Mouse (Mus musculus): ENCODE data around the gene Hist2h2ab. TPM values are rescaled to one million over a fixed set of nuclear protein-coding genes. Genes with fewer than 3 reads are reported as not detected.
"Not testable (repeated sequence)": the region's sequence is repeated elsewhere in the genome, so short reads cannot be mapped to it uniquely, and the experiment has no call there.

The Hist2h2ab gene
- polyA plus RNA-seq, 1 experiment from 2014 or later, result 2.6 TPM

DNA sequence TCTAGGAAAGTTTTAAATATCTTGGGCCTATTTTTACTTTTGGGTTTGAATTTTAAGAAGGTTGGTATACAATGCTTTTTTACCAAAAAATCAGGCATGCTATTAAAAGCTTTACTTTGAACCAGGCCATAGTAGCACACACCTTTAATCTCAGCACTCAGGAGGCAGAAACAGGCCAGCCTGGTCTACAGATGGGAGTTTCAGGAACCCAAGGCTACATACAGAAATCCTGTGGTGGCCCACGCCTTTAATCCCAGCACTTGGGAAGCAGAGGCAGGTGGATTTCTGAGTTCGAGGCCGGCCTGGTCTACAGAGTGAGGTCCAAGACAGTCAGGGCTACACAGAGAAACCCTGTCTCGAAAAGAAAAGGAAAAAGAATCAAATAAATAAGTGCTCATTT is 47.9 kb downstream of the Hist2h2ab start:
- Histone ChIP-seq H3K27ac (ENCODE audit: low read length) (peak overlapping the region; percentile 95), H3K4me1 (ENCODE audit: control insufficient read depth, insufficient read depth, low read length) (peaks cover 11% of the 10 kb centered on the region), H3K9me3 (ENCODE audit: control insufficient read depth, low read depth, low read length) (no peaks in the 10 kb centered on the region), H3K4me3 (ENCODE audit: low read depth, low read length) (no peak overlapping the region), H3K9ac (replicated peaks; ENCODE audit: low read depth, low read length) (0 out of 2 replicates have a peak overlapping the region, but pooled peaks have one; percentile 25), H3K27me3 (ENCODE audit: control insufficient read depth, insufficient read depth, low read length) (no peaks in the 10 kb centered on the region), H3K4me2 (replicated peaks; ENCODE audit: low read depth, low read length) (peak overlapping the region; percentile 47), H3K36me3 (ENCODE audit: control insufficient read depth, insufficient read depth, low read length) (no peaks in the 10 kb centered on the region)
- 68% methylated on average over 4 of the region's 4 CpGs for WGBS
- no peak for ATAC-seq (ENCODE audit: insufficient number of reproducible peaks, insufficient read depth, low FRiP score, low read depth)

DNA sequence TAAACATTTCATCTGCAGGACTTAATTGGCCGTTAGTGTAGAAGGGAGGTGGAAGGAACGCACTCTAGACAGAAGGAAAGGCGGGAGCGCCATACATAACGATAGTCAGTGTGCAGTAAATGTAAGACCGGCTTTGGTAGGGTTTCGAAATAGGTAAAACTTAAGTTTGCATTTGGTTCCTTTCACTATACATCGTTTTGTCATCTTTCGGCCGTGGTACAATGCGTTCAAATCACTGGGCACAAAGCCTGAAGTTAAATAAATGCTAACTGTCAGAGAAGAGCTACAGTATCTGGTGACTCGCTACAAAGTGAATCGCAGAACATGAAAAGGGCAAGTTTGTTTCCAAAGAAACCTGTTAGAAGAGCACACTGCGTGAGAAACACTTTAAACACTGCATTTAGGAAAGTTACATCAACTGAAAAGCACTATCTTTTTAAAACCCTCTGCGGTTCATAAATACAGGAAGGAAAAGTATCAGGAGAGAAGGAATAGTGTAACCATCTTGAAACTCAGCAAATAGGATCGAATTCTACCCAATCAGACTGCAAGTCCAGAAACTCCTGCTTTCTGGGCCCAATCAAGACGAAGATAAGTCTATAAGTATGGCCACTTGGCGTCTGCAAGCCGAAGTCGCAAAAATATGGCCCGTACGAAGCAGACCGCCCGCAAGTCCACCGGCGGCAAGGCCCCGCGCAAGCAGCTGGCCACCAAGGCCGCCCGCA is 48.5 kb downstream of the Hist2h2ab start, which contains the start of gene Hist2h3b:
Gene Hist2h3b, plus strand, starts transcription at position 604 of the 725 bp plus-strand sequence.
- Histone ChIP-seq H3K36me3 (ENCODE audit: control insufficient read depth, insufficient read depth, low read length) (no peaks in the 10 kb centered on the region), H3K4me2 (replicated peaks; ENCODE audit: low read depth, low read length) (peak within 1 kb of the TSS; percentile 82), H3K27me3 (ENCODE audit: control insufficient read depth, insufficient read depth, low read length) (no peaks in the 10 kb centered on the region), H3K4me3 (ENCODE audit: low read depth, low read length) (peak within 1 kb of the TSS; percentile 47), H3K9ac (replicated peaks; ENCODE audit: low read depth, low read length) (peak within 1 kb of the TSS; percentile 61; the same call in 1 of the 2 replicates), H3K27ac (ENCODE audit: low read length) (peak within 1 kb of the TSS; percentile 95), H3K4me1 (ENCODE audit: control insufficient read depth, insufficient read depth, low read length) (peaks cover 11% of the 10 kb centered on the region), H3K9me3 (ENCODE audit: control insufficient read depth, low read depth, low read length) (no peaks in the 10 kb centered on the region)
- 13% methylated on average over 28 of the region's 30 CpGs for WGBS
- ATAC-seq (ENCODE audit: insufficient number of reproducible peaks, insufficient read depth, low FRiP score, low read depth), result peak; percentile 75

DNA sequence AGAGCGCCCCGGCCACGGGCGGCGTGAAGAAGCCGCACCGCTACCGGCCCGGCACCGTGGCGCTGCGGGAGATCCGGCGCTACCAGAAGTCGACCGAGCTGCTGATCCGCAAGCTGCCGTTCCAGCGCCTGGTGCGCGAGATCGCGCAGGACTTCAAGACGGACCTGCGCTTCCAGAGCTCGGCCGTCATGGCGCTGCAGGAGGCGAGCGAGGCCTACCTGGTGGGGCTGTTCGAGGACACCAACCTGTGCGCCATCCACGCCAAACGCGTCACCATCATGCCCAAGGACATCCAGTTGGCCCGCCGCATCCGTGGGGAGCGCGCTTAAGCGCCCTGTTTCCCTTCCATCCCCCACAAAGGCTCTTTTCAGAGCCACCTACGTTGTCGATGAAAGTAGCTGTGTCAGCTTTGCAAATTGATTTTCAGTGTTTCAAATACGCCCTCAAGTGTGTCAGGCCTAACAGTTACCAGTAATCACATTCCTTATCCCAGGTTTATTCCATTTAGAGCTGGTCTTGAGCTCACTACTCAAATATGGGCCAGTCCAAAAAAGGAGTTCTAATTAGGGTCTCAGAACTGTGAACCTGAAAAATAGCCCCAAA is 49.2 kb downstream of the Hist2h2ab start:
- Histone ChIP-seq H3K27ac (ENCODE audit: low read length) (peak overlapping the region; percentile 95), H3K4me1 (ENCODE audit: control insufficient read depth, insufficient read depth, low read length) (peaks cover 11% of the 10 kb centered on the region), H3K4me2 (replicated peaks; ENCODE audit: low read depth, low read length) (peak overlapping the region; percentile 47), H3K9ac (replicated peaks; ENCODE audit: low read depth, low read length) (peak overlapping the region; percentile 61; the same call in 1 of the 2 replicates), H3K4me3 (ENCODE audit: low read depth, low read length) (peak overlapping the region; percentile 31)
- WGBS, result under 1% methylated on average over 12 of the region's 44 CpGs
- H3K9me3 ChIP-seq (ENCODE audit: control insufficient read depth, low read depth, low read length); H3K36me3 ChIP-seq (ENCODE audit: control insufficient read depth, insufficient read depth, low read length); H3K27me3 ChIP-seq (ENCODE audit: control insufficient read depth, insufficient read depth, low read length): not testable (repeated sequence)
- peak; percentile 26; the same call in 1 of the 2 replicates for ATAC-seq (ENCODE audit: insufficient number of reproducible peaks, insufficient read depth, low FRiP score, low read depth)

Small RNA genes within 50 kb of the gene (microRNA-seq; reads per million reads assigned to microRNA genes)
- gene Gm44492 (not detected), gene Gm47311 (not detected), gene Gm47313 (not detected)

Other genes starting within 250 kb of the Hist2h2ab start
- 31.3 and 36.3 TPM in 2 replicates for gene Plekho1, start 223.9 kb upstream of the Hist2h2ab start, polyA plus RNA-seq (2014; fragmentation: Nextera tagmentation; extraction: Ambion mirVana)
- 22.5 and 26.8 TPM in 2 replicates for gene Vps45, start 161.4 kb upstream of the Hist2h2ab start, polyA plus RNA-seq (2014; fragmentation: Nextera tagmentation; extraction: Ambion mirVana)
- gene Otud7b, start 115.3 kb upstream of the Hist2h2ab start, polyA plus RNA-seq (2014; fragmentation: Nextera tagmentation; extraction: Ambion mirVana), result 13.9 and 16.2 TPM in 2 replicates
- 20.8 and 24.6 TPM in 2 replicates for gene Mtmr11, start 57.9 kb upstream of the Hist2h2ab start, polyA plus RNA-seq (2014; fragmentation: Nextera tagmentation; extraction: Ambion mirVana)
- gene Sf3b4, start 47.5 kb upstream of the Hist2h2ab start, polyA plus RNA-seq (2014; fragmentation: Nextera tagmentation; extraction: Ambion mirVana), result 161 and 166 TPM in 2 replicates
- gene Sv2a, start 38.7 kb upstream of the Hist2h2ab start, polyA plus RNA-seq (2014; fragmentation: Nextera tagmentation; extraction: Ambion mirVana), result 5.7 and 6.5 TPM in 2 replicates
- 52.7 and 61.3 TPM in 2 replicates for gene Bola1, start 156 bp upstream of the Hist2h2ab start, polyA plus RNA-seq (2014; fragmentation: Nextera tagmentation; extraction: Ambion mirVana)
- 7.6 and 8.8 TPM in 2 replicates for gene Hist2h2ac, start 1.0 kb downstream of the Hist2h2ab start, polyA plus RNA-seq (2014; fragmentation: Nextera tagmentation; extraction: Ambion mirVana)
- gene Hist2h2be, start 1.3 kb downstream of the Hist2h2ab start, polyA plus RNA-seq (2014; fragmentation: Nextera tagmentation; extraction: Ambion mirVana), result 9.7 and 9.8 TPM in 2 replicates
- gene Hist2h3c2, start 19.3 kb downstream of the Hist2h2ab start, polyA plus RNA-seq (2014; fragmentation: Nextera tagmentation; extraction: Ambion mirVana), result 4.9 and 6.2 TPM in 2 replicates
- gene Hist2h2aa2, start 20.4 kb downstream of the Hist2h2ab start, polyA plus RNA-seq (2014; fragmentation: Nextera tagmentation; extraction: Ambion mirVana), result 54.1 and 54.7 TPM in 2 replicates
- gene Hist2h2aa1, start 25.6 kb downstream of the Hist2h2ab start, polyA plus RNA-seq (2014; fragmentation: Nextera tagmentation; extraction: Ambion mirVana), result 12.3 and 17.2 TPM in 2 replicates
- gene Hist2h3c1, start 26.8 kb downstream of the Hist2h2ab start, polyA plus RNA-seq (2014; fragmentation: Nextera tagmentation; extraction: Ambion mirVana), result 1.4 and 3.0 TPM in 2 replicates
- 9.6 and 15.0 TPM in 2 replicates for gene Hist2h4, start 43.4 kb downstream of the Hist2h2ab start, polyA plus RNA-seq (2014; fragmentation: Nextera tagmentation; extraction: Ambion mirVana)
- 68.9 and 80.2 TPM in 2 replicates for gene Hist2h3b, start 48.8 kb downstream of the Hist2h2ab start, polyA plus RNA-seq (2014; fragmentation: Nextera tagmentation; extraction: Ambion mirVana)
- 20.5 and 23.7 TPM in 2 replicates for gene Hist2h2bb, start 49.9 kb downstream of the Hist2h2ab start, polyA plus RNA-seq (2014; fragmentation: Nextera tagmentation; extraction: Ambion mirVana)
- 3.0 and 3.8 TPM in 2 replicates for gene Fcgr1, start 74.1 kb downstream of the Hist2h2ab start, polyA plus RNA-seq (2014; fragmentation: Nextera tagmentation; extraction: Ambion mirVana)
- not detected in 2 replicates for gene BC107364, start 232.4 kb downstream of the Hist2h2ab start, polyA plus RNA-seq (2014; fragmentation: Nextera tagmentation; extraction: Ambion mirVana)

Measured in stomach, embryonic 14.5 days (tissue).